Mouse (Mus musculus) liver, embryonic 15.5 days (tissue): ENCODE data around the gene AI597479. TPM values are rescaled to one million over a fixed set of nuclear protein-coding genes. Genes with fewer than 3 reads are reported as not detected.

Experiments
- ATAC-seq: fragments of 200-750 bp; cut with Nextera tagmentation; 2 replicates; pipeline ENCODE4 v1.8.0; 2017; ENCODE audit warnings: moderate number of reproducible peaks, mild to moderate bottlenecking, moderate library complexity; ENCODE audit not compliant: insufficient read depth
- H3K27ac ChIP-seq: fragments of 300-500 bp; sonication (generic); replicated peaks from 2 replicates; pipeline ENCODE4 v1.5.1; 2015; ENCODE audit warnings: mild to moderate bottlenecking, inconsistent platforms
- H3K27me3 ChIP-seq: fragments of 300-500 bp; sonication (generic); 2 replicates; pipeline ENCODE4 v1.6.1; 2015; ENCODE audit warnings: mild to moderate bottlenecking, inconsistent platforms
- H3K36me3 ChIP-seq: fragments of 300-500 bp; sonication (generic); replicated peaks from 2 replicates; pipeline ENCODE4 v1.6.1; 2015; ENCODE audit warnings: moderate library complexity, mild to moderate bottlenecking, inconsistent platforms
- H3K4me1 ChIP-seq: fragments of 300-500 bp; sonication (generic); replicated peaks from 2 replicates; pipeline ENCODE4 v1.6.1; 2015; ENCODE audit warnings: inconsistent platforms
- H3K4me2 ChIP-seq: fragments of 300-500 bp; sonication (generic); 2 replicates; pipeline ENCODE4 v1.6.1; 2015; ENCODE audit warnings: moderate library complexity, mild to moderate bottlenecking, inconsistent platforms
- H3K4me3 ChIP-seq: fragments of 300-500 bp; sonication (generic); replicated peaks from 2 replicates; pipeline ENCODE4 v1.5.1; 2015; ENCODE audit warnings: mild to moderate bottlenecking, inconsistent platforms
- H3K9ac ChIP-seq: fragments of 300-500 bp; sonication (generic); 2 replicates; pipeline ENCODE4 v1.6.1; 2015; ENCODE audit warnings: moderate library complexity, mild to moderate bottlenecking, inconsistent platforms
- H3K9me3 ChIP-seq: fragments of 300-500 bp; sonication (generic); replicated peaks from 2 replicates; pipeline ENCODE4 v1.6.1; 2016; ENCODE audit warnings: inconsistent platforms
- WGBS: fragments of 180-500 bp; shearing (Covaris S2); methylation state at CpG from one replicate; pipeline ENCODE4 v1.1.7; 2015; ENCODE audit warnings: mixed read lengths; ENCODE audit not compliant: insufficient replicate concordance; 5-methylcytosine and 5-hydroxymethylcytosine counted together
- polyA plus RNA-seq: library from polyadenylated mRNA; unstranded; fragments of >200 nt; fragmentation: Nextera tagmentation; extraction: Ambion mirVana; gene quantifications from 2 replicates; pipeline ENCODE4 v1.2.1, GENCODE M21; 2015

The AI597479 gene
- polyA plus RNA-seq, 1 experiment from 2014 or later: 7.2 TPM

GRCm38 (mm10) chr1:43143791-43144190 is 45.3 kb downstream of the AI597479 start:
- Histone ChIP-seq H3K27me3 (no peaks in the 10 kb centered on the region), H3K4me2 (no peak overlapping the region), H3K9ac (no peak overlapping the region), H3K9me3 (no peaks in the 10 kb centered on the region), H3K4me3 (no peak overlapping the region), H3K36me3 (no peaks in the 10 kb centered on the region), H3K27ac (no peak overlapping the region), H3K4me1 (no peaks in the 10 kb centered on the region)
- WGBS: 66% methylated on average over 4 of the region's 4 CpGs
- ATAC-seq: no peak

GRCm38 (mm10) chr1:43144338-43144906 is 45.9 kb downstream of the AI597479 start:
- 68% methylated on average over 8 of the region's 8 CpGs for WGBS
- Histone ChIP-seq H3K4me1 (no peaks in the 10 kb centered on the region), H3K9ac (no peak overlapping the region), H3K9me3 (no peaks in the 10 kb centered on the region), H3K4me3 (no peak overlapping the region), H3K27ac (no peak overlapping the region), H3K27me3 (no peaks in the 10 kb centered on the region), H3K36me3 (no peaks in the 10 kb centered on the region), H3K4me2 (no peak overlapping the region)
- no peak for ATAC-seq

GRCm38 (mm10) chr1:43145388-43145787 is 46.9 kb downstream of the AI597479 start:
- Histone ChIP-seq H3K4me3 (no peak overlapping the region), H3K27me3 (no peaks in the 10 kb centered on the region), H3K4me1 (no peaks in the 10 kb centered on the region), H3K27ac (no peak overlapping the region), H3K36me3 (no peaks in the 10 kb centered on the region), H3K4me2 (no peak overlapping the region), H3K9ac (no peak overlapping the region), H3K9me3 (no peaks in the 10 kb centered on the region)
- 48% methylated on average over 6 of the region's 6 CpGs for WGBS
- no peak for ATAC-seq

- Histone ChIP-seq H3K27me3 (no peaks in the 10 kb centered on the region), H3K4me2 (no peak overlapping the region), H3K4me1 (no peaks in the 10 kb centered on the region), H3K4me3 (no peak overlapping the region), H3K9ac (no peak overlapping the region), H3K9me3 (no peaks in the 10 kb centered on the region), H3K36me3 (no peaks in the 10 kb centered on the region), H3K27ac (no peak overlapping the region)
- no peak for ATAC-seq
- WGBS: 47% methylated on average over 2 of the region's 2 CpGs
These were observed 49.0 kb downstream of the AI597479 start for GRCm38 (mm10) chr1:43147474-43147873.

GRCm38 (mm10) chr1:43150225-43150624 is 51.7 kb downstream of the AI597479 start:
- Histone ChIP-seq H3K9ac (no peak overlapping the region), H3K27ac (no peak overlapping the region), H3K27me3 (no peaks in the 10 kb centered on the region), H3K36me3 (no peaks in the 10 kb centered on the region), H3K4me1 (no peaks in the 10 kb centered on the region), H3K4me2 (no peak overlapping the region), H3K9me3 (no peaks in the 10 kb centered on the region), H3K4me3 (no peak overlapping the region)
- 55% methylated on average over 3 of the region's 3 CpGs for WGBS
- ATAC-seq: no peak

- no peak overlapping the region for H3K27ac ChIP-seq
- no peak overlapping the region for H3K4me3 ChIP-seq
- no peak for ATAC-seq
- H3K36me3 ChIP-seq: no peaks in the 10 kb centered on the region
- 40% methylated on average over 4 of the region's 4 CpGs for WGBS
- no peaks in the 10 kb centered on the region for H3K27me3 ChIP-seq
- no peak overlapping the region for H3K9ac ChIP-seq
- H3K4me1 ChIP-seq: no peaks in the 10 kb centered on the region
- no peak overlapping the region for H3K4me2 ChIP-seq
- H3K9me3 ChIP-seq: no peaks in the 10 kb centered on the region
These were observed 54.1 kb downstream of the AI597479 start for GRCm38 (mm10) chr1:43152626-43153025.

GRCm38 (mm10) chr1:43153538-43153937 is 55.0 kb downstream of the AI597479 start:
- Histone ChIP-seq H3K9me3 (no peaks in the 10 kb centered on the region), H3K4me1 (no peaks in the 10 kb centered on the region), H3K27ac (no peak overlapping the region), H3K4me2 (no peak overlapping the region), H3K27me3 (no peaks in the 10 kb centered on the region), H3K36me3 (no peaks in the 10 kb centered on the region), H3K9ac (no peak overlapping the region), H3K4me3 (no peak overlapping the region)
- no peak for ATAC-seq
- 54% methylated on average over 5 of the region's 5 CpGs for WGBS

- no peak overlapping the region for H3K9ac ChIP-seq
- no peaks in the 10 kb centered on the region for H3K4me1 ChIP-seq
- H3K27ac ChIP-seq: no peak overlapping the region
- 34% methylated on average over 2 of the region's 2 CpGs for WGBS
- H3K36me3 ChIP-seq: no peaks in the 10 kb centered on the region
- H3K9me3 ChIP-seq: no peaks in the 10 kb centered on the region
- no peak overlapping the region for H3K4me2 ChIP-seq
- no peak overlapping the region for H3K4me3 ChIP-seq
- H3K27me3 ChIP-seq: no peaks in the 10 kb centered on the region
- no peak for ATAC-seq
These were observed 56.0 kb downstream of the AI597479 start for GRCm38 (mm10) chr1:43154491-43154890.

GRCm38 (mm10) chr1:43157907-43158306 is 59.4 kb downstream of the AI597479 start:
- H3K9ac ChIP-seq: no peak overlapping the region
- H3K4me2 ChIP-seq: no peak overlapping the region
- peaks cover 9% of the 10 kb centered on the region; the same call in 1 of the 2 replicates for H3K27me3 ChIP-seq
- no peak overlapping the region for H3K4me3 ChIP-seq
- H3K36me3 ChIP-seq: no peaks in the 10 kb centered on the region
- no peaks in the 10 kb centered on the region for H3K9me3 ChIP-seq
- ATAC-seq: no peak
- no peak overlapping the region for H3K27ac ChIP-seq
- H3K4me1 ChIP-seq: no peaks in the 10 kb centered on the region
- 62% methylated on average over 2 of the region's 2 CpGs for WGBS

- Histone ChIP-seq H3K27ac (no peak overlapping the region), H3K9me3 (no peaks in the 10 kb centered on the region), H3K27me3 (peaks cover 25% of the 10 kb centered on the region), H3K4me2 (no peak overlapping the region), H3K36me3 (no peaks in the 10 kb centered on the region), H3K4me1 (no peaks in the 10 kb centered on the region), H3K4me3 (no peak overlapping the region), H3K9ac (no peak overlapping the region)
- ATAC-seq: no peak
- 35% methylated on average over 4 of the region's 4 CpGs for WGBS
These were observed 60.9 kb downstream of the AI597479 start for GRCm38 (mm10) chr1:43159429-43159828.

GRCm38 (mm10) chr1:43162394-43162793 is 63.9 kb downstream of the AI597479 start:
- Histone ChIP-seq H3K9ac (no peak overlapping the region), H3K27ac (no peak overlapping the region), H3K9me3 (no peaks in the 10 kb centered on the region), H3K27me3 (peaks cover 35% of the 10 kb centered on the region), H3K4me2 (no peak overlapping the region), H3K4me3 (no peak overlapping the region), H3K4me1 (no peaks in the 10 kb centered on the region), H3K36me3 (no peaks in the 10 kb centered on the region)
- no peak for ATAC-seq
- 67% methylated on average over 3 of the region's 3 CpGs for WGBS

- H3K4me1 ChIP-seq: no peaks in the 10 kb centered on the region
- 3% methylated on average over 6 of the region's 6 CpGs for WGBS
- peak overlapping the region; percentile 67 for H3K4me2 ChIP-seq
- peak overlapping the region; percentile 48 for H3K4me3 ChIP-seq
- H3K27me3 ChIP-seq: peaks cover 35% of the 10 kb centered on the region
- H3K27ac ChIP-seq: no peak overlapping the region
- no peak for ATAC-seq
- H3K9me3 ChIP-seq: no peaks in the 10 kb centered on the region
- H3K9ac ChIP-seq: no peak overlapping the region
- H3K36me3 ChIP-seq: no peaks in the 10 kb centered on the region
These were observed 64.6 kb downstream of the AI597479 start for GRCm38 (mm10) chr1:43163084-43163466.
